Mouse (Mus musculus) cortical plate, adult 2 months (tissue): Measurements from ENCODE around the gene Adad1.

ENCODE experiments used
- CTCF ChIP-seq: fragments of 200-500 bp; IDR thresholded peaks from 2 replicates; pipeline ENCODE4 v1.5.1; 2011; ENCODE audit warnings: mild to moderate bottlenecking, control low read depth, low read length; ENCODE audit not compliant: insufficient read depth; ENCODE audit errors: extremely low read depth
- POLR2A ChIP-seq: fragments of 200-500 bp; IDR thresholded peaks from 2 replicates; pipeline ENCODE4 v1.6.1; 2011; ENCODE audit warnings: mild to moderate bottlenecking, low read length, control low read depth; ENCODE audit not compliant: insufficient read depth; ENCODE audit errors: extremely low read depth

DNA sequence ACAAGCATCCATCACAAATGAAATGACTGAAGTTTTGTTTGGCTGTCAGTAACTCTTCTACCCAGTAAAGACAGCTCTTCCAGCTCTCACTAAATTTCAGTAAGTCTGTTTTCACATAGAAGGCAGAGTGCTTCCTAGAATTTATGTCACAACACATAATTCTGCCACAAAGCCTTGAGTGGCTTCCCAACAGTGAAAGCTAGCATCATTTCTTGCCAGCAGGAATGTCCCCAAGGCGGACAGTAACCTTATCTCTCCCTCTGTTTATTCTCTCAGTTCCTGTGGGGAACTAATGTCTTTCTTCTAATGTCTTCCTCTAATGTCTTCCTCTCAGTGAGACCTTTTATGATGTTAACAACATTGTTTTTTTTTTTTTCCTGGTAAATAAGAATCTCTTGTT is 81.7 kb downstream of the Adad1 start:
- TF ChIP-seq CTCF = no peak
- no peak for TF ChIP-seq POLR2A
